Mouse (Mus musculus) hindbrain, embryonic 14.5 days (tissue): ENCODE results near the gene Ammecr1. TPM values are rescaled to one million over a fixed set of nuclear protein-coding genes. Genes with fewer than 3 reads are reported as not detected.

Source experiments
- ATAC-seq: fragments of 200-750 bp; cut with Nextera tagmentation; 2 replicates; pipeline ENCODE4 v1.8.0; 2017; ENCODE audit warnings: moderate number of reproducible peaks, mild to moderate bottlenecking, moderate TSS enrichment, moderate library complexity; ENCODE audit not compliant: low FRiP score
- DNase-seq: peaks from one replicate; pipeline ENCODE4 v3.0.0-alpha.2; 2015; ENCODE audit warnings: low spot score
- H3K27ac ChIP-seq: fragments of 300-500 bp; sonication (generic); 2 replicates; pipeline ENCODE4 v1.5.1; 2014; ENCODE audit warnings: mild to moderate bottlenecking, moderate library complexity
- H3K27me3 ChIP-seq: fragments of 300-500 bp; sonication (generic); 2 replicates; pipeline ENCODE4 v1.6.1; 2014; ENCODE audit warnings: mild to moderate bottlenecking, low read length, mixed read lengths; ENCODE audit not compliant: control insufficient read depth, insufficient read depth
- H3K36me3 ChIP-seq: fragments of 300-500 bp; sonication (generic); replicated peaks from 2 replicates; pipeline ENCODE4 v1.6.1; 2014; ENCODE audit not compliant: control insufficient read depth, insufficient read depth
- H3K4me1 ChIP-seq: fragments of 300-500 bp; sonication (generic); replicated peaks from 2 replicates; pipeline ENCODE4 v1.6.1; 2014; ENCODE audit warnings: antibody characterized with exemption, low read length, mixed read lengths; ENCODE audit not compliant: control insufficient read depth, insufficient read depth
- H3K4me2 ChIP-seq: fragments of 300-500 bp; sonication (generic); replicated peaks from 2 replicates; pipeline ENCODE4 v1.6.1; 2014; ENCODE audit warnings: mild to moderate bottlenecking, moderate library complexity
- H3K4me3 ChIP-seq: fragments of 300-500 bp; sonication (generic); replicated peaks from 2 replicates; pipeline ENCODE4 v1.5.1; 2014; ENCODE audit warnings: mild to moderate bottlenecking, low read length
- H3K9ac ChIP-seq: fragments of 300-500 bp; sonication (generic); 2 replicates; pipeline ENCODE4 v1.6.1; 2014
- H3K9me3 ChIP-seq: fragments of 300-500 bp; sonication (generic); 2 replicates; pipeline ENCODE4 v1.6.1; 2016; ENCODE audit warnings: low read length; ENCODE audit not compliant: control insufficient read depth
- WGBS: fragments of 180-500 bp; shearing (Covaris S2); extraction: QIAGEN DNeasy Blood & Tissue Kit; methylation state at CpG from one replicate; pipeline ENCODE4 v1.1.7; 2014; 5-methylcytosine and 5-hydroxymethylcytosine counted together
- polyA plus RNA-seq: library from polyadenylated mRNA; unstranded; fragments of >200 nt; fragmentation: Nextera tagmentation; extraction: Ambion mirVana; gene quantifications from 2 replicates; pipeline ENCODE4 v1.2.1, GENCODE M21; 2014

Ammecr1 gene
- polyA plus RNA-seq, 1 experiment from 2014 or later = 4.7 TPM

DNA sequence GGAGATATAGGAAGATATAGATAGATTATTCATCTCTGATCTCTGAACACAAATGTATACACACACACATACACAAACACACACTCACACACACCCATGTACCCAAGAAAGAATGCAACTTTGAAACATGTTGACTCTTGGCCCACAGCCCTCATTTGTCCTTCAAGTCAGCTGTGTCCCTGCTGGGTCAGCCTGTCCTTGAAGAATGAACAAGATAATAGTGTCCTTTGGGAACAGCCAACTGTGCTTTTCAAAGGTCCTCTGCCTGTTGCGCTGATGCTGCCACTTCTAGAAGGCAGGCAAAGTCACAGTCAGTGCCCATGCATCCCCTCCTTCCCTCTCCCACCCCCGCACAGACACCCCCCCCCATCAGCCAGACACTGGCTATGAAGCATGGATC, 127.7 kb downstream of the Ammecr1 start:
- ATAC-seq (no peak), DNase-seq (no peak)
- Histone ChIP-seq H3K36me3 (no peaks in the 10 kb centered on the region), H3K9me3 (no peaks in the 10 kb centered on the region), H3K27me3 (0 out of 2 replicates have a peak, but pooled peaks cover 5% of the 10 kb centered on the region), H3K9ac (no peak overlapping the region), H3K4me2 (no peak overlapping the region), H3K27ac (no peak overlapping the region), H3K4me1 (no peaks in the 10 kb centered on the region), H3K4me3 (no peak overlapping the region)
- WGBS = 69% methylated on average over 2 of the region's 2 CpGs

DNA sequence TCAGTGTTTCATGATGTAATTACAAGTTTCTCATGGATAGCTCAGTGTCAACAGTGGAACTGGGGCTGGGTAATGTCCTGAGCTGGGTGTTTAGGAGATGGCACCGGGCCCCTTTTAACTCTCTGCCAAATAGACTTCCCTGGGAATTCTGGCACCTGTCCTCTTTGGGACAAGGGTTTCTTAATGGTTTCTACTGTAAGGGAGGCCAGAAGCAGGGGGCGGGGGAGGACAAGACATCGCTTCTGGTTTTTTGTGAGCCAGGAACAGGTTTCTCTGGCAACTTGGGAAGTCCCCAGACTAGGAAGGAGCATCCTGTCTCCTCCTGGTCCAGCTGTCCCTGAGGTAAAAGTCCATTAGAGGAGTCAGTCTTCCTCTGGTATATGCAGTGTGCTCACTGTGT, 129.2 kb downstream of the Ammecr1 start:
- H3K9ac ChIP-seq = no peak overlapping the region
- no peak overlapping the region for H3K4me2 ChIP-seq
- H3K9me3 ChIP-seq = no peaks in the 10 kb centered on the region
- no peak overlapping the region for H3K27ac ChIP-seq
- 95% methylated on average over 3 of the region's 3 CpGs for WGBS
- 0 out of 2 replicates have a peak, but pooled peaks cover 5% of the 10 kb centered on the region for H3K27me3 ChIP-seq
- no peak overlapping the region for H3K4me3 ChIP-seq
- no peaks in the 10 kb centered on the region for H3K36me3 ChIP-seq
- H3K4me1 ChIP-seq = no peaks in the 10 kb centered on the region
- DNase-seq (no peak), ATAC-seq (no peak)

DNA sequence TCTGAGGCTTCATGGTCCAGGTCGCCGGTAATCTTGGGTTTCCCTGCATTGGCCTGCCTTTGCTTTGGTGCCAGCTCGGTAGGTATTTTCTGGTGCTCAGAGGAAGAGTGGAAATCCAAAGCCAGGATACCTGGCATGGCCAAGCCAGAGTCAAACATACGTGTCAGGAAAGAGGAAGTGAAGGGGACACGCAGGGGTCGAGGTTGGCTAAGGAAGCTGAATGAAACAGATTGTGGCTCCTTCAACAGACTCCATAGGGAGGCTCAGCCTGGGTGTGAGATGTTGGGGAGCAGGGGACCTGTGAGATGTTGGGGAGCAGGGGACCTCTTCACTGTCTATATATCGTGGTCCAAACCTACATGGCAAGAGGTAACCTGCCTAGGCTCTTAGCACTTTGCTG, 130.1 kb downstream of the Ammecr1 start:
- Histone ChIP-seq H3K27ac (no peak overlapping the region), H3K27me3 (peaks cover 5% of the 10 kb centered on the region; the same call in 1 of the 2 replicates), H3K9ac (no peak overlapping the region), H3K4me1 (no peaks in the 10 kb centered on the region), H3K4me2 (no peak overlapping the region), H3K9me3 (no peaks in the 10 kb centered on the region), H3K36me3 (no peaks in the 10 kb centered on the region), H3K4me3 (no peak overlapping the region)
- no peak for DNase-seq
- ATAC-seq = no peak
- 95% methylated on average over 7 of the region's 7 CpGs for WGBS

DNA sequence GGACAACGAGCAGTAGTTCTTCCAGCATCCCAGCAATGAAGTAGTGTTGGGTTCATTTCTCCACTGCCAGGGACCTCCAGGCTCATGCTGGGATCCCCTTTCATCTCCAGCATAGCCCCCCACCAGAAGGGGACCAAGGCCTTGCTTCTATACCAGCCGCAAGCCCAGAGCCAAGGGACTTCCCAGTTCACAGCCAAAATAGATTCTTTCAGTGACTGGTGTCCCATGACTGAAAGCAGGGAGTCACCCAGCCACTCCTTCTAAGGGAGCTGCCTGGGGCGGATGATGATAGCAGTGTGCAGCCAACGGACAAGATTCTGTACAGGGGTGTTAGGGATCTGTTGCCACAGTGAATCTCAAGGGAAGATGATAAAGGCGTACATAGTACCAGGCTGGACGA, 131.7 kb downstream of the Ammecr1 start:
- Histone ChIP-seq H3K4me2 (no peak overlapping the region), H3K4me1 (no peaks in the 10 kb centered on the region), H3K4me3 (no peak overlapping the region), H3K27me3 (peaks cover 5% of the 10 kb centered on the region; the same call in 1 of the 2 replicates), H3K27ac (no peak overlapping the region), H3K36me3 (no peaks in the 10 kb centered on the region), H3K9ac (no peak overlapping the region), H3K9me3 (no peaks in the 10 kb centered on the region)
- 90% methylated on average over 6 of the region's 6 CpGs for WGBS
- ATAC-seq (no peak), DNase-seq (no peak)

DNA sequence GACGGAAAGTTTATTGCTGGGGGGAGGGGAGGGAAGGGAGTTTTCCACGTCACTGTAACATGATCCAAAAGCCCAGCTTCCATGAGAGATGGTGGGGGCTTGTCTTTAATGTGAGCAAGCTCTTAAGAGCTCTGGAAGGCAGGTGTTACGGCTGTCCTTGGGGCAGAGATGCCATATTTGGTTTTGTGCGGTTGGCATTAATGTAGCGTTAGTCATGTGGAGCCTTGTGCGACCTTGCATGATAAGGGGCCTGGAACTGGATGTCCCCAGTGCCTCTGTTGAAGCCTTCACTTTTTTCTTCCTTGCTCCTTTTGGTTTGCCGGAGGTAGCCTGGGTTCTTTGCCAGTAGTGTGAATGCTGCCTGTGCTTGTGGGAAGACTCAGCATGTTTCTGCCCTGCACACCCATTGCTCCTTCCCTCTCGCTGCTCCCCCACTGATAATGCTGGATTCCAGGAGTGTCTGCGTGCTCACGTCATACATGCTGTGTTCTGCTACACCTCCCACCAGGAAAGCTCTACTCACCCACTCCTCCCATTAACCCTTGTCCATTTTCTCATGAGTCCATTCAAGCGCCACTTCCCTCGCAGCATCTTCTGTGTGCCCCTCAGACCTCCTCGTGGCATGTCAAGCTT, 133.2 kb downstream of the Ammecr1 start:
- Histone ChIP-seq H3K27ac (no peak overlapping the region), H3K9me3 (no peaks in the 10 kb centered on the region), H3K4me2 (no peak overlapping the region), H3K4me1 (no peaks in the 10 kb centered on the region), H3K9ac (no peak overlapping the region), H3K4me3 (no peak overlapping the region), H3K27me3 (peaks cover 5% of the 10 kb centered on the region; the same call in 1 of the 2 replicates), H3K36me3 (no peaks in the 10 kb centered on the region)
- DNase-seq (no peak), ATAC-seq (no peak)
- 78% methylated on average over 13 of the region's 13 CpGs for WGBS

DNA sequence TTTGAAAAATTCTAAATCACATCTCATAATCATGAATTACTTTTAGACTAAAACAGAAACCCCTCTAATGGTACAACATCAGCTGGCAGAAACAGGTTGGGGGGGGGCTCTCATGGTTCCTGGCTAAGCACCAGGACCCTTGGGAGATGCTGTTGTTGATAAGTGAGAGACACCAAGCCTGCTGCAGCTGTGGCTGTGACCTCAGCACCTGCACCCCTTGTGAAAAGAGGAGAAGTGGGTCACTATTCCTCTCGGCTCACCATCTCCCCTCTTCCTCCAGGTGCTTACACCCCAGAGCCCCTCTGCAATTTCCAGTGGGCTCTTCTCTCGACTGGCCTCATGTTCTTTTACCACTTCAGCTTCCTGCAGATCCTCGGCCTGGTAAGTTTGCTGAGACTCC, 134.3 kb downstream of the Ammecr1 start:
- H3K4me1 ChIP-seq = no peaks in the 10 kb centered on the region
- H3K36me3 ChIP-seq = no peaks in the 10 kb centered on the region
- H3K9me3 ChIP-seq = no peaks in the 10 kb centered on the region
- no peak overlapping the region for H3K9ac ChIP-seq
- H3K27ac ChIP-seq = no peak overlapping the region
- no peak overlapping the region for H3K4me2 ChIP-seq
- ATAC-seq (no peak), DNase-seq (no peak)
- 83% methylated on average over 3 of the region's 3 CpGs for WGBS
- peaks cover 1% of the 10 kb centered on the region; the same call in 1 of the 2 replicates for H3K27me3 ChIP-seq
- H3K4me3 ChIP-seq = no peak overlapping the region

DNA sequence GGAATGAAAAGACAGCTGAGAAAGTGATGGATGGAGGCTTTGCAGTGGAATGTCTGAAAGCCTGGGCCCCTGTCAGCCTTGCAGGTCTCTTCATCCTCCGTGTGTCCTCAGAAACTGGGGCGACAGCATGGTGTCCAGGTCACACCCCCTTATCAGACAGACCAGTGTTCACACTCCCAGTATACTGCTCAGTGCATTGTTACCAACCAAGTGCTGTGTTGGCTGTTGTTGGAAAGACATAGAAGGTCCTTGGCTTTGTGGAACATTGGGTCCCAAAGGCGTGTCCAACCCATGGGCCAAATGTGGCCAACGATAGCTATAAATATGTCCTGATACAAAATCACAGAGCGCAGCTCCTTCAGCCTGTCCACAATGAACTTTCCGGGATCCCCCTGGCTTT, 136.0 kb downstream of the Ammecr1 start:
- Histone ChIP-seq H3K9ac (no peak overlapping the region), H3K27ac (no peak overlapping the region), H3K27me3 (no peaks in the 10 kb centered on the region; the same call in 1 of the 2 replicates), H3K9me3 (no peaks in the 10 kb centered on the region), H3K4me3 (no peak overlapping the region), H3K4me1 (no peaks in the 10 kb centered on the region), H3K4me2 (no peak overlapping the region), H3K36me3 (no peaks in the 10 kb centered on the region)
- no peak for DNase-seq
- no peak for ATAC-seq
- over 99% methylated on average over 6 of the region's 6 CpGs for WGBS

DNA sequence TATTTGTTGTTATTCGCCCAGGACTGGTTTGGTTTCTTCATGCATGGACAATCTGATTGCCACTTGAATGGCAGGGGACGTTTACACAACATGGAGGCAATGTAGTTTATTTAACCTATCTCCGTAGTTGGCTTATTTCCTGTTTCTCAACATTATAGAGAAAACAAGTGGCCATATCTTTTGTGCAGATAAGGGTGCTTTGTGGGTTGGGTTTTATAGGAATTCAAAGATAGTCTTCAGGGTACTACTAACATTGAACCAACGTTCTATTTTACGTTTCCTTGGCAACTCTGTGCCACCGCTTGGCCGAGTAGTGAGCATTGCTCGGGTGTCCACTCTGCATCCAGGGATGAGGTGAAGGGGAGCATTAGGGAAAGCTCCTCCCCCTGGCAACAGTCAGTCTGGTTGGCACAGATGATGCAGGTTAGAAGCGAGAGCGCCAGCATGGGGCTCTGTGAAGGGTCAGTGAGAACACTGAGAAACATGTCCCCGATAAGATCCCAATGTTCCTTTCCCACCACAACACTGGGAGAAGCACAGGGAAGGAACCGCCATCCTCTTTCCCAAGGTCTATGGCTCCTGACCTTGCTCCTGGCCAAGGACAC, 136.6 kb downstream of the Ammecr1 start:
- 87% methylated on average over 12 of the region's 12 CpGs for WGBS

DNA sequence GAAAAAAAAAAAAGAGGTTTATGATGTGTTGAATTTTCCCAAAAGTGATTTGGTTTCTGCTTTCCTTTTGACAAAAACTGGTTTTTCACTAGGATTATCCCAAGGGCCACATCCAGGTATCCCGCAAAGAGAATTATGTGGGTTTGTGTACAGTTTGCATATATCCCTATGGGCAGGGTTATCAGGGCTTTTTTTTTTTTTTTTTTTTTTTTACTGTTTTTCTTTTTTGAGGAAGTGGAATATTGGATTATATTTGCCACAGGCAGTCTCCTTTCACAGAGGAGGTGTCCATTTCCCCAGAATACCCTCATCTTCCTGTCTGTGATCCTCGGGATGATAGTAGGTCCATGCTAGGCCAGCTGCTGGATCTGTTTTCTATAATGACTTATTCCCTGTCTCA, 137.3 kb downstream of the Ammecr1 start:
- H3K27ac ChIP-seq = no peak overlapping the region
- H3K36me3 ChIP-seq = no peaks in the 10 kb centered on the region
- H3K27me3 ChIP-seq = no peaks in the 10 kb centered on the region; the same call in 1 of the 2 replicates
- no peak overlapping the region for H3K4me3 ChIP-seq
- WGBS = 98% methylated on average over 2 of the region's 2 CpGs
- no peak for ATAC-seq
- no peak overlapping the region for H3K9ac ChIP-seq
- no peaks in the 10 kb centered on the region for H3K9me3 ChIP-seq
- H3K4me2 ChIP-seq = no peak overlapping the region
- no peaks in the 10 kb centered on the region for H3K4me1 ChIP-seq
- DNase-seq = no peak

More for the DNA sequence above, 136.6 kb downstream of the Ammecr1 start:
- ATAC-seq (no peak), DNase-seq (no peak)
- Histone ChIP-seq H3K27ac (no peak overlapping the region), H3K9ac (no peak overlapping the region), H3K27me3 (no peaks in the 10 kb centered on the region; the same call in 1 of the 2 replicates), H3K4me3 (no peak overlapping the region), H3K4me1 (no peaks in the 10 kb centered on the region), H3K36me3 (no peaks in the 10 kb centered on the region), H3K9me3 (no peaks in the 10 kb centered on the region), H3K4me2 (no peak overlapping the region)
